Mouse (Mus musculus) heart, embryonic 12.5 days (tissue): ENCODE results near the gene Csta1. TPM values are rescaled to one million over a fixed set of nuclear protein-coding genes. Genes with fewer than 3 reads are reported as not detected.

Source experiments
- ATAC-seq: fragments of 200-750 bp; cut with Nextera tagmentation; 2 replicates; pipeline ENCODE4 v1.8.0; 2017; ENCODE audit warnings: moderate TSS enrichment, moderate library complexity; ENCODE audit not compliant: insufficient number of reproducible peaks, low FRiP score
- H3K27ac ChIP-seq: fragments of 300-500 bp; sonication (generic); 2 replicates; pipeline ENCODE4 v1.5.1; 2016; ENCODE audit warnings: mild to moderate bottlenecking, moderate library complexity; ENCODE audit not compliant: poor library complexity, severe bottlenecking
- H3K27me3 ChIP-seq: fragments of 300-500 bp; sonication (generic); replicated peaks from 2 replicates; pipeline ENCODE4 v1.6.1; 2016; ENCODE audit warnings: mild to moderate bottlenecking, moderate library complexity
- H3K36me3 ChIP-seq: fragments of 300-500 bp; sonication (generic); 2 replicates; pipeline ENCODE4 v1.6.1; 2016; ENCODE audit warnings: mild to moderate bottlenecking, moderate library complexity
- H3K4me1 ChIP-seq: fragments of 300-500 bp; sonication (generic); replicated peaks from 2 replicates; pipeline ENCODE4 v1.6.1; 2016; ENCODE audit warnings: mild to moderate bottlenecking
- H3K4me2 ChIP-seq: fragments of 300-500 bp; sonication (generic); 2 replicates; pipeline ENCODE4 v1.6.1; 2016; ENCODE audit warnings: mild to moderate bottlenecking, moderate library complexity
- H3K4me3 ChIP-seq: fragments of 300-500 bp; sonication (generic); 2 replicates; pipeline ENCODE4 v1.5.1; 2016; ENCODE audit warnings: mild to moderate bottlenecking
- H3K9ac ChIP-seq: fragments of 300-500 bp; sonication (generic); 2 replicates; pipeline ENCODE4 v1.6.1; 2016; ENCODE audit warnings: mild to moderate bottlenecking, moderate library complexity
- H3K9me3 ChIP-seq: fragments of 300-500 bp; sonication (generic); replicated peaks from 2 replicates; pipeline ENCODE4 v1.6.1; 2016; ENCODE audit warnings: mild to moderate bottlenecking, moderate library complexity
- WGBS: fragments of 180-500 bp; shearing (Covaris S2); methylation state at CpG from one replicate; pipeline ENCODE4 v1.1.7; 2016; 5-methylcytosine and 5-hydroxymethylcytosine counted together
- polyA plus RNA-seq: library from polyadenylated mRNA; unstranded; fragments of >200 nt; fragmentation: Nextera tagmentation; extraction: Ambion mirVana; gene quantifications from 2 replicates; pipeline ENCODE4 v1.2.1, GENCODE M21; 2016

Gene Csta1
- polyA plus RNA-seq, 1 experiment from 2014 or later = not detected

DNA sequence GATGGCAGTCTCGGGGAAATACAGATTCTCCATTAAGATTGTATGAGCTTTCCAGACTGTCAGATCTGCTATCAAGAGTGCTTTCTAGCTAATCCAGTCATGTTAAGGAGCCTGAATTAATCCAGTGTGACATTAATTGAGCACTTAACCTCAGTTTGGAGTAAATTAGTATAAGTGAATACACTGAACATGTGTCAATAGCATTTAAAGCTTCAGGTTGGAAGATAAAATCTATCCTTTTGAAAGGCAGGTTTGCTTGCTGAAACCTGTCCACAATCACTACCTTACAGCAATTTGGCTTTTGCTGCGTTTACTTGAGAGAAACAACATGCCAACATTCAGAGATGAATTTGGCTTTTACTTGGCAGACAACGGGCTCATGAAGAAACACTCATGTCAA, 37.0 kb downstream of the Csta1 start:
- Histone ChIP-seq H3K36me3 (peaks cover 34% of the 10 kb centered on the region), H3K4me2 (no peak overlapping the region), H3K9me3 (no peaks in the 10 kb centered on the region), H3K27ac (no peak overlapping the region), H3K4me3 (no peak overlapping the region), H3K9ac (no peak overlapping the region), H3K27me3 (no peaks in the 10 kb centered on the region), H3K4me1 (no peaks in the 10 kb centered on the region)
- WGBS = 82% methylated on average over 3 of the region's 3 CpGs
- ATAC-seq = no peak

DNA sequence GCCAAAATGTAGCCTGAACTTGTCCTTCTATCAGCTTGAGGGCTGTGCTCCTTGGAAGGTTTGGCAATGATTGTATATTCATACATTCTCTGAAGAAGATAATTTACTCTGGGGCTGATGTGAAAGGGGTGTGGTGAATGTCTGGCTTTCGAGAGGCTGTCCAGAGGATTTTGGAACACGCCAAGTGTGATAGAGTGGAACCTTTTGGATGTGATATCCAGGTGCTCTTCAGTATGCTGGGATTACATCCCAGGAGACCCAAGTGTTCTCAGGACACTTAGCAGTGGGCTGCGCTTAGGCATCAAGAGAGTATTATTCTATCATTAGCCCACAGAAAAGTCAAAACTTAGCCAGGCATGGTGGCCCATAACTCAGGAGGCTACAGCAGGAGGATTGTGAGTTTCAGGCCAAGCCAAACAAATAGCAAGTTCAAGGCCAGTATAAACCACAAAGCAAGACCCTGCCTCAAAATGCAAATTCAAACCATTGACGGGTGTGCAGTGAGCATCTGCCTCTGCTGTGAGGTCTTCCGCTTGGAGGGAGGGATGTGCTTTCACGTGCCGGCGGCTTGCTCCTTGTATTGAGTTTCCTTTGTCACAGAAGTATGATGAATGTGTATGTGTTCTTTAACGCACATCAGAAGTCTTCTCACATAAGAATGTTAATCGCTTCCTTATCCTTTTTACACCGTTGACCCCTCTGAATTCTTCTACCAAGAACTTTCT, 40.1 kb downstream of the Csta1 start:
- ATAC-seq = no peak
- peaks cover 59% of the 10 kb centered on the region for H3K36me3 ChIP-seq
- WGBS = 91% methylated on average over 11 of the region's 11 CpGs
- no peak overlapping the region for H3K4me2 ChIP-seq
- H3K9ac ChIP-seq = no peak overlapping the region
- H3K27me3 ChIP-seq = no peaks in the 10 kb centered on the region
- H3K4me3 ChIP-seq = no peak overlapping the region
- no peak overlapping the region for H3K27ac ChIP-seq
- H3K9me3 ChIP-seq = no peaks in the 10 kb centered on the region
- H3K4me1 ChIP-seq = no peaks in the 10 kb centered on the region

DNA sequence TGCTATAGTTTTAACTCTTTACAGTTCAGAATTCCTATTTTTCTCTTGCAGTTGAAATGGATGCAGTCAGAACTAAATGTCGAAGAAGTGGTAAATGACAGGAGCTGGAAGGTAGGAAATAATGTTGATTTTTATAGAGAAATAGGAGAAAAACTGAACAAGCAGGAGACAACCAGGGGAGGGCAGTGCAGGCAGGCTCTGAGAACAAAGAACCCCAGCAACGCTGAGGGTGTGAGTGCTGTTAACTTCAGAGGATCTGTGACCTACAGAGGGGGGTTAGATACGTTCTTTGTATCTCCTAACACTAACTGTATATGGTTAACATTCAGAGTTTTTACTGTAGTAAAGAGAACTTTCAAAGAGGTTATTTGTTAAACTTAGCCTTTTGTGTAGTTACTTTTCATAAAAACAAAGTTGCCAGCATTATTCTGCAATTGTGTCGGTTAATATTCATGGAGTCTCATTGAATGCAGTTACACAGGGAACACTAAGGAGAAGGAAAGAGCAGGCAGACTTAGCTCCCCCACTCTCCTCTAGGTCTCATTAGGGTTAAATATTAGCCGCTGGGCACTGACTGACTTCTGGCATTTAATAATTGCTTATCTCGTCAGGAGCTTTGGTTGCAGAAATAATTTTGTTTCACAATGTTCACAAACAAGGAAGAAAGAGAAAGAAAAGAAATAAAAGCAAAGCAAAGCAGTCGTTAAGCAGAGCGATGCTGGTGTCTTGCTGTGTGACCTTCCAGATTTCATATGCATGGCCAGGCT, 41.0 kb downstream of the Csta1 start:
- ATAC-seq = no peak
- H3K4me3 ChIP-seq = no peak overlapping the region
- no peaks in the 10 kb centered on the region for H3K27me3 ChIP-seq
- no peaks in the 10 kb centered on the region for H3K4me1 ChIP-seq
- no peak overlapping the region for H3K27ac ChIP-seq
- no peak overlapping the region for H3K4me2 ChIP-seq
- 87% methylated on average over 8 of the region's 8 CpGs for WGBS
- peaks cover 65% of the 10 kb centered on the region for H3K36me3 ChIP-seq
- no peak overlapping the region for H3K9ac ChIP-seq
- H3K9me3 ChIP-seq = no peaks in the 10 kb centered on the region

DNA sequence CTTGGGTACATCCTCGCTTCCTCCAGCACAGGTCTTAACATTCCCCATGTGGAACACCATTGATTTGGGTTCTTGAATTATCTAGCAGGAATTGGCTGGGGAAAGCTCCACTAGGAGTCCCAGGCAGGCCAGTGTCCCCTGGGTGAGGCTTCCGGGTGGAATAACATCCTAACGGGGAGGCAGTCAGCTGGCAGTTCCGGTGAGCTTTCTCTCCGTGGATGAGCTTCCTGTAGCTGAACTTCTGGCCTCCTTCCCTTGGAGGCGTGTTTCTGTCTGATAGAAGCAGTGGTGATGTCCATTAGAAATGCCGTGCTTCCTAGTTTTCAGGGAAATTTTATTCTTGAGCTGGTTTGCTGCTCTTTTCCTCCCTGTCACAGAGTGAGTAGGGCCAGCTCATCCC, 42.0 kb downstream of the Csta1 start:
- no peak overlapping the region for H3K9ac ChIP-seq
- no peaks in the 10 kb centered on the region for H3K9me3 ChIP-seq
- H3K4me1 ChIP-seq = no peaks in the 10 kb centered on the region
- H3K36me3 ChIP-seq = peaks cover 70% of the 10 kb centered on the region
- H3K27ac ChIP-seq = no peak overlapping the region; the same call in 1 of the 2 replicates
- ATAC-seq = no peak
- no peak overlapping the region for H3K4me3 ChIP-seq
- no peak overlapping the region for H3K4me2 ChIP-seq
- 77% methylated on average over 7 of the region's 7 CpGs for WGBS
- no peaks in the 10 kb centered on the region for H3K27me3 ChIP-seq

DNA sequence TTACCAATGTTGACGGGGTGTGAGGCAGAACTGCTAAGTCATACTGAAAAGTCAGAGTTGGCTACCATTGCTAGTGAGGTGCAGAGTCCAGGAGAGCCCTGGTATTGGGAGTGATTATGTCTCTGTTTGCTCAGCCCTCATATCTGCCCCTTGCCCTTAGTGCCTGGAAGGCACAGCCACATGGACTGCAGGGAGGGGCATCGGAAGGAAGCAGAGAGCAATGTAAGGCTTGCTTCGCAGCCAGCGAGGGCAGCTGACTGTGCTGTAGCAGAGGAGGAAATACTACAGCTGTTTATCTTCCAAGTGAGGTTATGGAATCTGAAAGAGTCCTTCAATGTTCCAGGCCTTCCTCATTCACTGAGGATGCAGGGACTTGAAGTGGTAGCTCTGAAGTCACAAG, 43.2 kb downstream of the Csta1 start:
- Histone ChIP-seq H3K27me3 (no peaks in the 10 kb centered on the region), H3K4me1 (no peaks in the 10 kb centered on the region), H3K9ac (no peak overlapping the region), H3K4me2 (no peak overlapping the region), H3K27ac (no peak overlapping the region), H3K4me3 (no peak overlapping the region), H3K36me3 (peaks cover 76% of the 10 kb centered on the region), H3K9me3 (no peaks in the 10 kb centered on the region)
- ATAC-seq = peak; percentile 66
- WGBS = 69% methylated on average over 4 of the region's 4 CpGs

DNA sequence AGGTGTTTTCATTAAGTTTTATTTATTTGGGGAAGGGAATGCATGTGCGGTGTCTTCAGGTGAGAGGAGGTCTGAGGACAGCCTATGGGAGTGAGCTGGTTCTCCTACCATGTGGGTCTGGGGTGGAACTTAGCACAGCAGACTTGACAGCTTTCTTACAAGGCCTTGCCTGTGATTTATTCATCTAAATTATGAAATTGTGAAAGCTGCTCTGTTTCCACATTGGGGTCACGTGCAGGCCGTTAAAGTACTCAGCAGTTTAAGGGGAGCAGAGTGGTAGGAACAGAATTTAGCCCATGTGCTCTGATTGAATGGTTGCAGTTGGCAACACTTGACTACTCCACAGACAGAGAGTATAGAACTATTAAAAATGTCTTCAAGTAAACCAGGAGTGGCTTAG, 51.1 kb downstream of the Csta1 start:
- no peaks in the 10 kb centered on the region for H3K27me3 ChIP-seq
- H3K4me2 ChIP-seq = no peak overlapping the region
- no peak overlapping the region for H3K4me3 ChIP-seq
- 93% methylated on average over 3 of the region's 3 CpGs for WGBS
- H3K4me1 ChIP-seq = no peaks in the 10 kb centered on the region
- no peaks in the 10 kb centered on the region for H3K9me3 ChIP-seq
- H3K9ac ChIP-seq = no peak overlapping the region
- ATAC-seq = no peak
- H3K36me3 ChIP-seq = peaks cover 26% of the 10 kb centered on the region
- no peak overlapping the region for H3K27ac ChIP-seq

DNA sequence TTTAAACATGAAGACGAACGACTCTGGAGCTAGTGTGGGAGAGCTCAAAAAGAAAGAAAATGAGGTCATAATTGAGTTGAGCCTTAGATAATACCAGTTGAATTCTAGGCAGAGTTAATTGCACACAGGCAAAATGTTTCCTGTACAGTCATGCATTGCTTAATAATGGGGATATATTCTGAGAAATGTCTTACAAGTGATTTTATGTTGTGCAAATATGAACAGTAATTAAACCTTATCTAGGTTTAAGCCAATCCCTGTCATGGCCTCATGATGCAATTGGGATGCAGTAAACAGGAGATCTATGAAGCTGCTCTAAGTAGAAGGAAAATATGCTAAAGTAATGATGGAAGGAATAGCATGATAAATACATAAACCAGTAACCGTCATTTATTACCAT, 56.3 kb downstream of the Csta1 start:
- no peaks in the 10 kb centered on the region for H3K9me3 ChIP-seq

DNA sequence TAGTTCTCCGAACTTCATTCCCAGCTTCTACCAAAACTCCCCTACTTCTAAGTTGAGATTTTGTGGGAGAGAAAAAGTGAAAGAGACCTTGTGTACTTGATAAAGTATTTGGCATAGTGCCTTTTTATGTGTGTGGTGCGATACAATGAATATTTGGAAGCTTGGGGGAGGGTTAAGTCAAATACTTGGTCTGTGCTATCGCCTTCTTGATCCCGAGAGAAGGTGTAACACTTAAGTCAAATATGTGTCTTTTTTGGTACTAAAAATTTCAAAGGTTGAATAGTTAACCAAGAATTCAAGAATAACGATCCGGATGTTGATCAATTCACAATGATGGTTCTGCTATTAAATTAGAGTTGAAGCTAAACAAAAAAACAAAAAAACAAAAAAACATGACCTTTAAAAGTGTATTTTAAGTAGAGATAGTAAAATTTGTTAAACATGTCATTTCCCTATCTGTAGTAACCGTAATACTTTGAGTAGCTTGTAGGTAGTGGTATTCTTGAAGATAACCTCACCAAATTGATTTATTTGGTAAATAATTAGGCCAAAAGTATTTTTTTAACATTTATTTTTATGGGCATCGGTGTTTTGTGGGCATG, 58.5 kb downstream of the Csta1 start:
- WGBS = 24% methylated on average over 8 of the region's 8 CpGs
- Histone ChIP-seq H3K4me3 (peak overlapping the region; percentile 95), H3K4me1 (peaks cover 22% of the 10 kb centered on the region), H3K27ac (peak overlapping the region; percentile 100), H3K9ac (peak overlapping the region; percentile 94), H3K36me3 (peaks cover 6% of the 10 kb centered on the region), H3K4me2 (peak overlapping the region; percentile 67), H3K27me3 (no peaks in the 10 kb centered on the region), H3K9me3 (no peaks in the 10 kb centered on the region)
- ATAC-seq = no peak

More for the DNA sequence above, 56.3 kb downstream of the Csta1 start:
- H3K4me3 ChIP-seq = no peak overlapping the region
- peaks cover 3% of the 10 kb centered on the region for H3K36me3 ChIP-seq
- H3K4me2 ChIP-seq = no peak overlapping the region
- H3K27ac ChIP-seq = no peak overlapping the region
- WGBS = 89% methylated on average over 3 of the region's 3 CpGs
- H3K4me1 ChIP-seq = peaks cover under 1% of the 10 kb centered on the region
- H3K9ac ChIP-seq = no peak overlapping the region
- ATAC-seq = no peak
- H3K27me3 ChIP-seq = no peaks in the 10 kb centered on the region

DNA sequence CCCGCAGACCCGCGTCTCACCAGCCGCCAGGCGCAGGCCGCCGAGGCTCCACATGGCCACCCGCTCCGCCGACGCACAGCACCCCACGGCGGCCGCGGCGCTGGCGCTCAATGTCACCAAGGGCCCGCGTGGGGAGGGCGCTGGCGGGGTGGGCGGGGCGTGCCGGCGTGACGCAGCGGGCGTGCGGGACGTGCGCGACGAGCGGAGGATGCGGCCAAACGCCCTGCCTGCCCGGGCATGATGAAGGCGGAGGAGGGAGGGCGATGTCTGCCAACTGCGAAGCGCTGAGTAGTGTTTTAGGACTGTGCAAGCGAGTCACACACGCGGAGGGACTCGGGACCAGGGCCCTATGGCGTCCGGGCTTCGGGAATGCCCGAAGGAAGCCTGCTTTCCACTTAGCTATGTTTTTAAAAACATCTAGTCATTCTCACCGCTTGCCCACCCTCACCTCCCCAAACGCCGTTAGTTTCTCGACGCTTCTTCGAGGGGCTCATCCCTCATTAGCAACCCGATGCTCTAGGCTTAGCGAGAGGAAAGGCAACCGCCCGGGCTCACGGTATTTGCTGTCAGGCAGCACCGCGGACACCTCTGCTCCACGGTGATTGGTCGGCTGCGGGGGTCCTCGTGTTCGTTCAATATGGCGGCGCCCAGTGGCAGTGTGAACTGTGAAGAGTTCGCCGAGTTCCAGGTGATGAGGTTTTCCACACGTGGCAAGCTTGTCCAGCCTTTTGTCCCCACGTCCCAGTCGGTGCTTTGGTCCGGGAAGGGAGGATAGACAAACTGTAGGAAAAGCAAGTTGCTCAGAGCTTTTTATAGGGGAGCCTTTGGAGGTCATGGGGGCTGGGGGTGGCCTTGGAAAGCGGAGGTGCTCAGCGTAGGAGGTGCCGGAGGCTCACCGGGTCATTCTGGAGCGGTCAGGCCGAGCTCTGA, 59.3 kb downstream of the Csta1 start, which contains the start of the genes Fam162a and Ccdc58:
TSS of gene Fam162a (minus strand) at position 145 of the 930 bp plus-strand sequence.
TSS of gene Ccdc58 (plus strand) at position 236 of the 930 bp plus-strand sequence.
- WGBS = under 1% methylated on average over 79 of the region's 81 CpGs
- Histone ChIP-seq H3K4me3 (peak within 1 kb of the TSS; percentile 95), H3K9me3 (no peaks in the 10 kb centered on the region), H3K27me3 (no peaks in the 10 kb centered on the region), H3K4me2 (peak within 1 kb of the TSS; percentile 70), H3K9ac (peak within 1 kb of the TSS; percentile 94), H3K4me1 (peaks cover 30% of the 10 kb centered on the region), H3K36me3 (peaks cover 14% of the 10 kb centered on the region), H3K27ac (peak within 1 kb of the TSS; percentile 100)
- ATAC-seq = peak; percentile 94

DNA sequence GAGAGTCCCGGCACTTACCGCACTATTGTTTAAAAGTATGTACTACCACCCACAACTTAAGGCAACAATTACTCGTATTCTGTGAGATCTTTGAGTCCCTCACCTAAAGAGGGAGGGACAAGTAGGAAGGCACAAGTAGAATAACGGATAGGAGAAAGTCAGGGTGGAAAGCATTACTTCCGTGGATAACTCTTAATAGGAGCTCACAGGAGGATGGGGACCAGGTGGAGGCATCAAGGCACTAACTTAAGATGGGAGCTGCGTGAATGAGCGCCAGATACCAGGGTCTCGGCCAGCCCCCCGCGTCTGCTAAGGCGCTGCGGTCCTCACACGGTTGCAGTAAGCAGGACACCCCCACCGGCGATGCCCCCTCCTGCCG, 60.0 kb downstream of the Csta1 start:
- Histone ChIP-seq H3K9me3 (no peaks in the 10 kb centered on the region), H3K9ac (peak overlapping the region; percentile 94), H3K36me3 (peaks cover 15% of the 10 kb centered on the region), H3K27ac (peak overlapping the region; percentile 100), H3K4me3 (peak overlapping the region; percentile 95), H3K27me3 (no peaks in the 10 kb centered on the region), H3K4me2 (peak overlapping the region; percentile 67), H3K4me1 (peaks cover 34% of the 10 kb centered on the region)
- peak; percentile 19; the same call in 1 of the 2 replicates for ATAC-seq
- WGBS = 0% methylated on average over 16 of the region's 16 CpGs
